Mouse (Mus musculus): ENCODE results near the gene Pkp3.
"Not testable (repeated sequence)": the region's sequence is repeated elsewhere in the genome, so short reads cannot be mapped to it uniquely, and the experiment has no call there.

Pkp3 gene

DNA sequence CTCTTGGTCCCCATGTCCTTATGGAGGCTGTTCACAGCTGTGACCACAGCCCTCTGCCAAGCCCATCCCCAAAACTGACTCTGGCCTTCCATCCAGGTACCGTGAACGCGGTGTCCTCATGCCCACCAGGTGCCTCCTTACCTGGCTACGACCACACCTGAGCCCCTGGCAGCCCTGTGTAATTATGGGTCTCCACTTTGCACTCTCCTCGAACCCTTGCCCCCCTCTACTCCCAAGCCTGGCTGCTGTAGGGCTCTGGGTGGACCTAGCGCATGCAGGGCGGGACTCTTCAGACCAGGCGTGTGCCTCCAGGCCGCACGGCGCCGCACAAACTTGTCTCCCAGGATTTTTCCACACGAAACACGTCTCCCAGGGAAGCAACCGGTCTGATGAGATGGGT lies at the start of gene Pkp3:
Pkp3 (plus strand) TSS at position 378 of the 400 bp plus-strand sequence.
- DNase-seq (ENCODE audit: low spot score), result no peak

DNA sequence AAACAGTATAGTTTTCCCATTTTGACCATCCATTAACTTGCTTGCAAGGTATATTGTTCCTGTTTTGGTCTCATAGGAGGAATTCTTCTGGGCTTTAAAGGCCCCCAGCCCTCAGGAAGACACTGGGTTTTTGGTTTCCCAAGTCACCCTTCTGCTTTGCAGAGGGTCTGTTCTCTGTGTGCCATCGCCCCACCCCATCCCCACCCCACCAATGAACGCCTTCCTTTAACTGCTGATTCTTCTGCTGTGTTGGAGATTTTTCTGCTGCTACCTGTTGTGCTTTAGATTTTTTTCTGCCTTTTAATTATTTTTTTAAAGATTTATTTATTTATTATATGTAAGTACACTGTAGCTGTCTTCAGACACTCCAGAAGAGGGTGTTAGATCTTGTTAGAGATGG lies 49.2 kb upstream of the Pkp3 start, which contains the start of gene Gm17387:
Gm17387 (plus strand) TSS at position 301 of the 400 bp plus-strand sequence.
- DNase-seq (ENCODE audit: low spot score), result no peak

DNA sequence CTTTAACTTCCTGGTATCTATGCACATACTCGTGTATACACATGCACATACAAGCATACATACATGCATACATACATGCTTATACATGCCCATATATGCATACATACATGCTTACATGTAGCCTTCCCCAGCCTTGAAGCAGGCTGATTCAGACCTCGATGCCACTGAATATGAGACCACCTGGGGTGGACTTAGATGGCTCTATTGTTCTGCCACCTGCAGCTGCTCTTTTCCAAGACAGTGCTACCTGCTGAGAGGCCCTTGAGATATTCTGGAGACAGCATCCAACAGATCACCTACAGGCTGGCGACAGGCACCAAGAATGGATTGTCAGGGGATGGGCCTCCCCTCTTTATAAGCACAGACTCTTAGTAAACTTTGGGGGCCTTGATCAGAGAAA lies 47.6 kb upstream of the Pkp3 start:
- DNase-seq (ENCODE audit: low spot score), result no peak

DNA sequence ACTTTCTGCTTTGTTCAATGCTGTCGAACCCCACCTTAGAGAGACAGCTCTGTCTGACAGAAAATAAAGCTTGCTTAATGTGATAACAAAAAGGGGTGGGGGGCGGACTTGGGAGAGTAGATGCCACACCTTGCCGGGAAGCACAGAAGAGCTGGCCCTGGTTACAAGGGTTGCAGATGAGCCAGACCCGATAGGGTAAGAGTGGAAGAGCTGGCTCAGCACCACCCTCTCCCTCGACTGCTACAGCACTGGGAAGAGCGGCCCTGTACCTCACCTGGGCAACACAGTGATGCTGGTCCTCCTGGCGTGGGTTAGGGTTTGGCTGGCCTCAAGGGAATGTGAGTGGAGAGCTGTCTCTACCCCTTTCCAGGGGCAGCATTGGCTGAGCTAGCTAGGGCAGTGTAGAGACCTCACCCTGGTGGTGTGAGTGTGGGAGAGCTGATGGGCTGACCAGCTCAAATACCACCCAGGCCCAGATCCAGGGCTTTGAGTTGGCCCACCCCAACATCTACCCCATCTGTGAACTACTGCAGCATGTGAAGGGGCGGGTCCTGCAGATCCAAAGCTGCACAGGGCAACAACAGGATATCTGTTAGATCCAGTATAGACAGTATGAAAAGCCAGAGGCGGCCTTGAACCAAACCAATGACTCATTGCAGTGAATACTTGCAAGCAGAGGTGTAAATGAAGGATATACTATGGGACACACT lies 45.4 kb upstream of the Pkp3 start:
- no peak for DNase-seq (ENCODE audit: low spot score)

DNA sequence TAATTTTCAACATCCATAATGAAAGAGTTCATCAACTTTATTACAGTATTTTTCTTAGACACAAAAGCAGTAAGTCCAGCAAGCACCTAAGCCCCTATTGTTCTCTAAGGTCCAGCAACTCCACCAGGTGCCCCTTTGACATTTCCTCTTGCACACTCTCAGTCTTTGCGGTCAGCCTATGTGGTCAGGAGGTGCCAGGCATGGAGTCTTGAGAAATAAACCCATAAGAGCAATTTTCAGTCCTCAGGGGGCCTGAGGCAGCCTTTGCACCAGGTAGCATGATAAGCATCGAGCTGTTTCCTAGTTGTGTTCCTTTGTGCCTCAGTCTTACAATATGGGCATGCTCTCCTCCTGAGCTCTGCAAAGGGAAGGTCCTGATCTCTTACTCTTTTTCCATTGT lies 41.4 kb upstream of the Pkp3 start:
- DNase-seq (ENCODE audit: low spot score), result not testable (repeated sequence)

DNA sequence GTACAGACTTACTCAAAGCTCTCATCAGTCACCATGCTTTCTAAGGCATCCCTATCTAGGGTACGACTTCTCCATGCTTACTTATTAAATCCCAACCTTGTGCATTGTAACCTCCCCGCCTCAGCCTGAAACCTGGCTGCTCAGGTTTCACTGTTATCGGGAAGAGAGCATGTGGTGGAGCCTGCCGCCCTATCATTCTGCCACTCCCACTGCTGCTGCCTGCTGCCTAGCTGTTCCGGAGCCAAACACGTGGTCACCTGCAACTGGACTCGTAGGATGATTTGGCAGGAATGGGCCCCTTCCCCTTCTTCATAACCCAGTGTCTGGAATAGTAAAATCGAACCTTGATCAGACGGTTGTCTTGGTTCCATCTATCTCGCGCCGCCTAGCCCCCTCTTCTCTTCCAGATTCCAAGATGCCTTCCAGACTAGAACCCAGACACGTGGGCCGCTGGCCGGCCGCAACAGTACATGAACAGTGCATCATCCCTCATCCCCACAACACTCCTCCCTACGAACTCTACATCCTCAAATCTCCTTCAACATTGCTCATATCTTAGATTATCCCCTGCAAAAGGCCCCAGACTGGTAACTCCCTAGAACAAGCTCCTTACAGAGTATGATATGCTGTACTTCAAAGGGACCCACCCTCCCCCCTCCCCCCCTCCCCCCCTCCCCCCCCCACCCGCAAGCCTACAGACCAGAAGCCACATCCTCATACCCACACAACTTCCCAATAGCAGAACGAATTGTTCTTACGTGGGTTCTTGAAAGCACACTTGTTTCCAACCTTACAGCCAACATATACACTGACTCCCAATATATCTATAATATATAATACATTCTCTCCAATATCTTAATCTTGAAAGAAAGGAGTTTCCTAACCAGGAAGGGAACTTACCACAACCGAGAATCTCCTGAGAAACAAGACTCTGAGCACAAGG lies 39.7 kb upstream of the Pkp3 start:
- DNase-seq (ENCODE audit: low spot score), result no peak

DNA sequence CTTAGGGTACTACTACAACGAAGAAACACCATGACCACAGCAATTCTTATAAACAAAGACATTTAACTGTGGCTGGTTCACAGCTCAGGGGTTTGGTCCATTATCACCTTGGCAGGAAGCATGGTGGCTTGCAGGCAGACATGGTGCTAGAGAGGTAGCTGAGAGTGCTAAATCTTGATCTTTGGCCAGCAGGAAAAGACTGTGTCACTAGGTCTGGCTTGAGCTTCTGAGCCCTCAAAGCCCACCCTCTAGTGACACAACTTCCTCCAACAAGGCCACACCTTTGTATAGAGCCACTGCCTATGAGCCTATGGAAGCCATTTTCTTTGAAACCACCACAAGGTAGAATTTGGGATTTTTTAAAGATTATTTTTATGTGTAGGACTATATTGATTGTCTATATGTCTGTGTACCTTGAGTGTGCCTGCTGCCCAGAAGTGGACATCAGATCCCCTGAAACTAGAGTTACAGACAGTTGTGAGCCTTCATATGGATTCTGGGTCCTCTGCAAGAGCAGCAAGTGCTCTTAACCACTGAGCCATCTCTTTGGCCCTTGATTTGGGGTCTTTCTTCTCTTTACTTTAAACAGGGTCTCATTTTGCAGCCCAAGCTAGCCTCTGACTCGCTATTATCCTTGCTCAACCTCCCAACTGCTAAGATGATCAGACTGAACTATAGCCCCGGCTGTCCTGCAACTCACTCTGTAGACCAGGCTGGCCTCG lies 38.5 kb upstream of the Pkp3 start:
- no peak for DNase-seq (ENCODE audit: low spot score)

DNA sequence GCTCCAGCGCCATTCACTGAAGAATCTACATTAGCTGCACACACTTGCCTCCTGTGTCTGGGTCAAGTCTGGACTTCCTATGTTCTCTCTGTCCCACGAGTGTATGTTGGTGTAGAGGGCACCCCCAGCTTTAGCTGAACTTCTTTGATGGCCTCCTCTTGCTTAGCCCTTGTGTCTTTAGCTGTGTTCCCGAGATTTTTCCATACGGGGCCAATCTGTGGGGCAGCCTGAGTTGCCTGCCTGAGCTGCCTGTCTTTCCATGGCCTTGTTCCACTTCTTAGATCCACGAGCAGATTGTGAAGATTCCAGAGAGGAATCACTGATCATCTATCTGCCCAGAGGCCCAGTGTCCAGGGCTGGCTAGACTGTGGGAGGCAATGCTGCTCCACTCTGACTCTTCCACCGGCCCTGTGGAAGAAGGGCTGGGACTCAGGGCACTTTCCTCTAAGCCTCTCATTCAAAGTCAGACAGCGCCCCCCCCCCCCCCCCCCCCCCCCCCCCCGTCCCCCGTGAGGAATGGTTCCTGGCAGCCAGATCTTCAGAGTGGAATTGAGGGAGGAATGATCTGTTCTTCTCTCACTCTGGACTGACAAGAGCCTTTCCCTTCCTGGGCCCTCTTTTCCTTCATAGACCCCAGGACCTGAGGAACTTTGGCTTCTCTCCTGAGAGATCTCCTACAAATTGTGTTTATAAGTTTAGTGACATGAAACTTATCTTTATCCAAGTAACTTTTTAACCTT lies 37.0 kb upstream of the Pkp3 start:
- peak; percentile 37 for DNase-seq (ENCODE audit: low spot score)

DNA sequence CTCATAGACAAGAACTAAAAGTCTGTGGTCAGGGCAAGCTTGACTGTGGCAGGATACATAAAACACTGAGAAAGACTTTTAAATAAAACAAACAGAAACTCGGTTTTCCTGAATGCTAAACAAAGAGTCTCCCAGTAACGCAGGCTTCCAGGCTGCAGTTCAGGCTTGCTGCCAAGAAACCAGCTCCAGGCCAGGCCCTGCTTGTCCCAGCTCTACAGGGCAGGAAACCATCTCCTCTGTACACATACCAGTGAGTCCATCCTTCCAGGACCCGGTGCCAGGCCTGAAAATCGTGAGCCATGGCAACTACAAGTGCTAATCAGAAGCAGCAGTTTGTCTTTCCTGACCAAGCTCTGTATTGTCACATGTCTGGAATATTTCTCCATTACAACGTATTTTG lies 36.4 kb upstream of the Pkp3 start:
- no peak for DNase-seq (ENCODE audit: low spot score)

DNA sequence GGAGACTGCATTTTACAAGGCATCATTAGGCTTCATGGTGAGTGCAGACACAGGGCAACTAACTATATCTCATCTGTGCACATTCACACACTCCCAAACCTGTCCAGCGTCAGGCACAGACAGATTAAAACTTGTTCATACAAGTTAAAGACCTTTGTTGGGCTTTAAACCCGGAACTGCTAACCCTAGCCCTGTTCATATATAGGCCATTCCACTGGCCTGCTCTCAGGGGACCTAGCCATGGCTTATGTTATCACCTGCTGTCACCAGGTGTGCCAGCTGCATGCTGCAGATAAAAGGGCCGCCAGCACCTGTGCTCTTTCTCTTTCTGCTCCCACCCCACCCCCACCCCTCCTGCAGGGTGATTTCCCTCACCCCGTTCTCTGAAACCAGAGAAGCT lies 35.5 kb upstream of the Pkp3 start:
- DNase-seq (ENCODE audit: low spot score), result no peak

DNA sequence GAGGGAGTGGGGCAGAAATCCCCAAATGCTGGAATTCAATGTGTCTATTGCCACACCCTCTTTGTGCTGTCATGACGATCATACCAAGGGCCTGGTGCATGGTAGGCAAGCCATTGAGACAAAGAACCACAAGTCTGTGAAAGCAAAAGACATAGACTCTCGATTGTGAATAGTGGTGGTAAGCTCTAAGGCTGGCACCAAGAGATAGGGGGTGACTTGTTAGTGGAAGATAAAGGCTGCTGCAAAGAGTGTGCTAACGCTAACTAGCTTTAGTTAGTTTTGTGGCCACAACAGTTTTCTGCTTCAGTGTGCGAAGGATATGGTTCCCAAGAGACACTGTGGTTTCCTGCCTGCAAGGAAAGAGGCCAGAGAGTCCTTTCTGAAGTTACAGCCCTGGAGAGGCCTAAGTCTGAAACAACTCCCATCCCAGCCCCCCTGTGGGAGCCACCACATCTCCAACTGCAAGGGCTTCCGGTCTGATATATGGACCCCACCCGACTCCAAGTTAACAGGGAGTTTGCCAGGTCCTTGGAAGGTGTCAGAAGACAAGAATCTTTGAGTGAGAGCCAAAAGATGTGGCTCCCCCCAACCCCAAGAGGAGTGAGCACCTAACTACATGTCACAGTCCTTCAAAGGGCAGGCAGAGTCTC lies 31.0 kb upstream of the Pkp3 start:
- no peak for DNase-seq (ENCODE audit: low spot score)

DNA sequence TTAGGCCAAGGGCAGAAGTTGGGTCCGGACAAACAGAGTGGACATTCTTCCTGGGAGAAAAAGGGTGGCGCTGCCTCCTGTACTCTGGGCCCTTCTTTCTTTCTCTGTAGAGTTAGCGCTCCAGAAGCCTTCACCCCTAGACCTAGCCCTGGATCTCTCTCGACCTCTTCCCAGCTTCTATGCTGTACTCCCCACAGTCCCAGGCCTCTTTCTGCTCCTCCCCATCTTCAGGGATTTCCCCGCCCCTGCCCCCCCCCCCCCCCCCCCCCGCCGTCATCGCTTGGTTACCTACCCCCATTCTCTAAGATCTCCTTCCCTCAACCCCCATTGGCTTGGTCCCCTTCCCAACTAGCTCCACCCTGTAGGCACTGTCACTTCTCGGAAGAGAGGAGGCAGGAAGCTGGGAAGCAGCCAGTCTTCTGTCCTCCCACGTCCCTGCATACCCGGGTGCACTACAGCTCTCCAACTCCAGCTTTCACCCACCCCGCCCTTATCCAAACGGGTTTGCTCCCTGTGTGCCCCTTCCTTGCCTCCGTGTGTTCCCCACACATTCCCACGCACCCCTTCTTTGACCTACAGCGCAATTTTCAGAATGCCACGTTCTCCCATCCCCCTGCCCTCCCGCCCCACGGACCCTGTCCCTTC lies 30.3 kb upstream of the Pkp3 start:
- DNase-seq (ENCODE audit: low spot score), result peak; percentile 63

DNA sequence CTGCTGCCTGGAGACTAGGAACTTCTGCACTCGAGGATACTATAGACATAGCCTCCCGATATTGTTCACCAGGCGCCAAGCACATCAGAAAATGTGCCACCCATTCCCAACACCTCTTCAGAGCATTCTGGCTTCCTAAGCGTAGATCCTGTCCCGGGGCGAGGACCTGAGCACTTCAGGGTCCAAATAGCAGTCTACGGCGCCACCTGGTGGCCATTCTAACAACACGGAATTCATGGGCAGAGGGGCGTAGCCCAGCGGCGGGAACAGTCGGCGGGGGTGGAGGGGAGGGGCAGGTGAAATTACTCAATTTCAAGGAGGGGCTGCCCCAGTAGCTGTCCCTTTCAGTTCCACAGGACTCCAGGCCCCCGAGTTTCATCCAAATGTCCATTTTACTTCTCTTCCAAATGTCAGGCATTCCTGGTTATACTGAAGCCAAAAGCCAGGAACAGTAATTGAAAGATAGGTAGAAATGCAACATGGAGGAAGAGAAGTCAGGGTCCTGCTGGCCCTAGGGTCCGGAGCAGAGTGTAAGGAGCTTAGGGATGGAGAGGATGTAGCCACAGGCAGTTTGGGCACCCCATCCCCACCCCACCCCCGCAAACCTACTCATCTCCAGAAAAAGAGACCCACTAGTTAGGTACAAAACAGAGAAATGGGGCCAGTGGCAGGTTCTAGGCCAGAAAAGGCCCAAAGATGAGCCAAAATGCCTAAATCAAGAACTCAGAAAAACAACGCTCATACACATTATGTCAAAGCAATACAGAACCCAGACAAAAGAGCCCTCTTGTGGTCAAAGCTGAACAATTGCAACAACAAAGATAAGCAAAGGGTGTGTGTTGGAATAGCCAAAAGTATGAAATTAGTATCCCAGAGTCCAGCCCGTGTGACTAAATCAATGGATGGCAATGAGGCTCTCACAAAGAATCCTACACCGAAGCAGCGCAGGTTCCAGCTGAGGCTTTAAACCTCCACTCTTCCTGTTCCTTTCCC lies 29.5 kb upstream of the Pkp3 start:
- DNase-seq (ENCODE audit: low spot score), result peak; percentile 97

DNA sequence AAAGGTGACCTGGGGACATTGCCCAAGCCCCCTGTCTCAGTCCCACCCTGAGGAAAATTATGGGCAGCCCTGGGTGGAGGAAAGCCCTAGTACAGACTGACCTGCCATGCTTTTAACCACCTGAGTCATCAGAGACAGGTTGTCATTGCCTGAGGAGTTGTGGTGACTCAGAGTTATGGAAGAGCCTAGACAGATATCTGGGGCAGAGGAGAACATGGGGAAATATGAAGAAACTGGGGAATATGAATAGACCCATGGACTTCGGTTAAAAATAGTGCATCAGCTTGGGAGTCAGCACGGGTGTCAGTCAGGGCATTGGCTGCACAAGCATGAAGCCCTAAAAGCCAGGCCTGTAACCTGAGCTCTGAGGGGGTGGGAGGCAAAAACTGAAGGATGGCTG lies 28.7 kb upstream of the Pkp3 start:
- no peak for DNase-seq (ENCODE audit: low spot score)

DNA sequence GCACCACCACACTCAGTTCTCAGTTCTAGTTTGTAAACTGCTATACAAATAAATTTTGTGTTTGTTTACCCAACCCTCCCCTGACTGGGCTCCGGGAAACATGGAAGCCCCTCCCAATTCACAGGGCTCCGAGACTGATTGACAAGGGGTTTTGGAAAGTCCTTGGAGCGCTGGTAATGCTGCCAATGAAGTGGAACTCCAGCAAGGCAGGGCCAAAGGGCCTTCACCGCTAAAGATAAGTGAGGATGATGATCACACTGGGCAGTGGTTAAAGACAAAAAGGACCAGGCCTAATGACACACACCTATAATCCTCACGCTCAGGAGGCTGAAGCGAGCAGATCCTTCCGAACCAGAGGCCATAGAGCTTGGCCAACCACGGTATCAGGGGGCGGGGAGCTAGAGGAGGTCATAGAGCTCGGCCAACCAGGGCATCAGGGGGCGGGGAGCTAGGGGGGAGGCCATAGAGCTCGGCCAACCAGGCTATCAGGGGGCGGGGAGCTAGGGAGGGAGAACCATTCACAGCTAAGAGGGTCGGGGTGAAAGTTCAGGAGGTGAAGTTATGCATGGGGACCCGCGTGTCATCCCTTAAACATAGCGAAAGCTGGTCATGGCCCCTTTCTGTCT lies 26.8 kb upstream of the Pkp3 start:
- no peak for DNase-seq (ENCODE audit: low spot score)

DNA sequence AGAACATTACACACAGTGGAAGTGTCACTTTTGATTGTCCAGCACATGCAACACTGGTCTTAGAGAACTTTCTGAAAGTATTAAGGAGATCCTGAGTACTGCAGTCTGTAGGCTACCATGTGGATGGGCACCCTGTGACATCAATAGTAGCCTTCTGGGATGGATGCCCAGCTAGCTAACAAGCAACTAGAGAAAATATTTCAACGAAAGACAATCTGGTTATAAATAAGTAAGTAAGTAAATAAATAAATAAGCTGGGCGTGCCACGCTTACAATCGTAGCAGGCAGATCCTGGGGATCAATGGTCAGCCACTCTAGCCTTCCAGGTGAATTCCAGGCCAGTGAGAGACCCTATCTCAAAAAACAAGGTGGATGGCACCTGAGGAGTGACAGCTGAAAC lies 26.0 kb upstream of the Pkp3 start:
- DNase-seq (ENCODE audit: low spot score), result no peak

DNA sequence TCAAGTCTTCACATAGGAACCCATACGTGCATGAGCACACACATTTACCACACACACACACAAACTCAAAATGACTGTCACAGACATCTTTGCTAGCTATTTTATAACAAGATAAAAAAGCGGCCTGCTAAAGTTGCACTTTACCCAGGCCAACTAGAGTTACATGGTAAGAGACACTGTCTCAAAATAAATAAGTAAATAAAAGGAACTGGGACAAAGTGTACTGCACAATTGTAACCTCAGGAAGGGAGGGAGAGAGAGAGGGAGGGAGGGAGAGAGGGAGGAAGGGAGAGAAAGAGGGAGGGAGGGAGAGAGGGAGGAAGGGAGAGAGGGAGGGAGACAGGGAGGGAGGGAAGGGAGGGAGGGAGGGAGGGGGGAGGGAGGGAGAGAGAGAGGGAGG lies 25.6 kb upstream of the Pkp3 start:
- no peak for DNase-seq (ENCODE audit: low spot score)

DNA sequence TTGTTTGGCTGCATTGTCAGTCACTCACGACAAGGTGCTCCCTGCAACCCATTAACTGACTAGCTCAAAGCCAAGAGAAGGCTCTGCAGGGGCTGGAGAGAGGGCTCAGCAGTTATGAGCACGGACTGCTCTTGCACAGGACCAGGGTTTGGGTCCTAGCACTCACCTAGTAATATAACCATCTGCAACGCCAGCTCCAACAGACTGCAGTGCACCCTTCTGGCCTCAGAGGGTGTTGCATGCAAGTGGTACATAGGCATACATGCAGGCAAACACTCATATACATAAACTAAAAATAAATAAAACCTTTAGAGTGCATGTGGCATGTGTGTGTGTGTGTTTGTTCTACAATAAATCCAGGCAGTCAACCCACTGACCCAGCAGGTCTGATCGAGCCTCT lies 22.2 kb upstream of the Pkp3 start:
- DNase-seq (ENCODE audit: low spot score), result no peak

DNA sequence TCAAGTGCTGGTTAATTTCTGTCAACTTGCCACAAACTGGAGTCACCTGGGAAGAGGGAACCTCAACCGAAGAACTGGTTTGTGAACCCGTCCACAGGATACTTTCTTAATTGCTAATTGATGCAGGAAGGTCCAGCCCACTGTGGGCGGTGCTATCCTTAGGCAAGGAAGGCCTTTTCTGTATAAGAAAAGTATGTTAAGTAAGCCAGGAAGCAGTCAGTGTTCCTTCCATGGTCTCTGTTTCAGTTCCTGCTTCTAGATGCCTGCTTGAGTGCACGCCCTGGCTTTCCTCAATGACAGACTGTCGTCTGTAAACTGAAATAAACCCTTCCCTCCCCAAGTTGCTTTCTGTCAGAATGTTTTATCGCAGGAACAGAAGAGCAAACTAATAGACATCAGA lies 21.0 kb upstream of the Pkp3 start:
- no peak for DNase-seq (ENCODE audit: low spot score)

All from embryo, embryonic 10.5 days (tissue).